Mouse (Mus musculus): ENCODE measurements around the gene Diexf.
A peak's percentile ranks its signal among the peaks of the same experiment; 100 is the strongest.

The Diexf gene

GRCm38 (mm10) chr1:193129786-193130455 lies at the start of gene Diexf:
Diexf (minus strand) TSS chr1:193130272.
- peak; percentile 97 for DNase-seq

GRCm38 (mm10) chr1:193174143-193174733 lies 44.2 kb upstream of the Diexf start:
- DNase-seq, result no peak

- DNase-seq, result no peak
Measured at GRCm38 (mm10) chr1:193173810-193174129, 43.7 kb upstream of the Diexf start.

- peak; percentile 95 for DNase-seq
Measured at GRCm38 (mm10) chr1:193172991-193173809, 43.1 kb upstream of the Diexf start.

- DNase-seq, result no peak
Measured at GRCm38 (mm10) chr1:193169856-193170255, 39.8 kb upstream of the Diexf start.

GRCm38 (mm10) chr1:193169228-193169627 lies 39.2 kb upstream of the Diexf start:
- no peak for DNase-seq

- DNase-seq, result no peak
Measured at GRCm38 (mm10) chr1:193167746-193168145, 37.7 kb upstream of the Diexf start, which contains the start of gene A130010J15Rik. A130010J15Rik (plus strand) TSS chr1:193168046.

- peak; percentile 38 for DNase-seq
Measured at GRCm38 (mm10) chr1:193160317-193161032, 30.4 kb upstream of the Diexf start.

- DNase-seq, result no peak
Measured at GRCm38 (mm10) chr1:193159613-193160012, 29.5 kb upstream of the Diexf start.

- DNase-seq, result no peak
Measured at GRCm38 (mm10) chr1:193159163-193159562, 29.1 kb upstream of the Diexf start.

GRCm38 (mm10) chr1:193157111-193157492 lies 27.0 kb upstream of the Diexf start:
- no peak for DNase-seq

GRCm38 (mm10) chr1:193156316-193157110 lies 26.4 kb upstream of the Diexf start:
- peak; percentile 33 for DNase-seq

GRCm38 (mm10) chr1:193153561-193153960 lies 23.5 kb upstream of the Diexf start:
- peak; percentile 48 for DNase-seq

GRCm38 (mm10) chr1:193152872-193153271 lies 22.8 kb upstream of the Diexf start, which contains the start of gene Irf6:
Irf6 (plus strand) TSS chr1:193153111.
- DNase-seq, result peak; percentile 88

GRCm38 (mm10) chr1:193151134-193151533 lies 21.1 kb upstream of the Diexf start:
- no peak for DNase-seq

- no peak for DNase-seq
Measured at GRCm38 (mm10) chr1:193149231-193149630, 19.2 kb upstream of the Diexf start.

GRCm38 (mm10) chr1:193146416-193146815 lies 16.3 kb upstream of the Diexf start:
- no peak for DNase-seq

- DNase-seq, result no peak
Measured at GRCm38 (mm10) chr1:193145101-193145500, 15.0 kb upstream of the Diexf start.

- DNase-seq, result no peak
Measured at GRCm38 (mm10) chr1:193144516-193144915, 14.4 kb upstream of the Diexf start.

- no peak for DNase-seq
Measured at GRCm38 (mm10) chr1:193142517-193143062, 12.5 kb upstream of the Diexf start.

- no peak for DNase-seq
Measured at GRCm38 (mm10) chr1:193141118-193141517, 11.0 kb upstream of the Diexf start.

- DNase-seq, result no peak
Measured at GRCm38 (mm10) chr1:193138669-193139068, 8.6 kb upstream of the Diexf start.
